Mouse (Mus musculus) urinary bladder, postnatal 4 days (tissue): ENCODE measurements around the gene Rpa1.

ENCODE experiments used
- DNase-seq, 2 experiments: peaks; one replicate each; pipeline ENCODE4 v3.0.0; 2021 to 2022; ENCODE audit warnings: low spot score in 2 of 2

Gene Rpa1

DNA sequence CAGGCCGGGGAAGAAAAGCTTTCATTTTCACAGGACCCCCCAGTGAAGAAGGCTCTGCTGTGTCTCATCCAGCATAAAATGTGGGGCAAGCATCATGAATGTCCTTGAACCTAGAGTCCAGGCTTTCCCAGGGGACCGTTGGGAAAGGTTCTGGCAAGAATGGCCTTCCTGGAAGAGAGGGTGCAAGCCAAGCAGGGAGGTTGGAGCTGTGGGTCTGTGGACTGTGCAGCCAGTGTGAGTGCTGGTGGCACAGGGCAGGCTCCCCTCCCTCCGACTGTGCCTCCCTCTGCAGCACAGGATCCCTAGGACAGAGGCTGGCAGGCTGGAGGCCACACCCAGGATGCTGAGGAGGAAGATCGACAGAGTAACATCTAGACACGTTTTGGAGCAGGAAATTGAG, 85.3 kb downstream of the Rpa1 start:
- no peak for DNase-seq

- DNase-seq: no peak
These were observed 85.9 kb downstream of the Rpa1 start for GRCm38 (mm10) chr11:75262181-75262580.

GRCm38 (mm10) chr11:75261730-75262129, 86.4 kb downstream of the Rpa1 start:
- DNase-seq: no peak

- DNase-seq: no peak
These were observed 87.1 kb downstream of the Rpa1 start for GRCm38 (mm10) chr11:75261016-75261415.

- peak in 1 of 2 experiments; percentile 53 for DNase-seq
These were observed 88.0 kb downstream of the Rpa1 start for GRCm38 (mm10) chr11:75259996-75260561.

DNA sequence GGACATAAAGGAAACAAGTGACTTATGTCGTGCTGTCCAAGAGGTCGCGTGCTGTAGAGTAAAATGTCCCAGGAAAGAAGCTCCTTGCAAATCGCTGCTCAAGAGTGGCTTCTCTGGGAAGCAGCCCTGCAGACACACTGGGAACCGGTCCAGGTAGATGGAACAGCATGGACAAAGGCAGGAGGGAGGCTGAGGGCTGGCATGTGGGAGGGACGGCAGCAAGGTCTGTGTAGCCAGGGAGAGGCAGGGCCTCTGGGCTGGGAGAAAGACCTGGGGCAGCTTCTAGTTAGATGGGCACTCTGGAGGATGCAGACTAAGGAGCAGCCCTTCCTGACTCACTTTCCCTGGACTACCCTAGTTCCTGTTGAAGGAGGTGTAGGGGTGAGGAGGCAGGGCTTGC, 88.7 kb downstream of the Rpa1 start:
- peak in 1 of 2 experiments; percentile 67 for DNase-seq

GRCm38 (mm10) chr11:75257056-75257648, 91.0 kb downstream of the Rpa1 start:
- no peak for DNase-seq

DNA sequence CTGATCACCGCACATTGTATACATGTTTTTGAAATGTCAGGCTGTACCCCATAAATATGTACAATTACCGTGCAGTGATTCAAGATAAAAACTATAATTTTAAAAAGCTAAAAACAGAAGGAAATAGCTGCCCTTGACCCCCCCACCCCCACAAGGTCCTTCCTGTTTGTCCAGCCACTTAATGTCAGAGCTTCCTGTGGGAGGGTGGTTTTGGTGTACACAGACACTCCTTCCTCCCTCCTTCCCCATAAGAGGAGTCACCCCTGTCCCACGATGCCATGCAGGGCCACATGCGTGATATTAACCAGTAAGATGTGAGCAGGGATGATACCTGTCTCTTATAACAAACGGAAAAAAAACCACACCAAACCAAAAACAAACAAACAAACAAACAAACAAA, 92.8 kb downstream of the Rpa1 start:
- no peak for DNase-seq

DNA sequence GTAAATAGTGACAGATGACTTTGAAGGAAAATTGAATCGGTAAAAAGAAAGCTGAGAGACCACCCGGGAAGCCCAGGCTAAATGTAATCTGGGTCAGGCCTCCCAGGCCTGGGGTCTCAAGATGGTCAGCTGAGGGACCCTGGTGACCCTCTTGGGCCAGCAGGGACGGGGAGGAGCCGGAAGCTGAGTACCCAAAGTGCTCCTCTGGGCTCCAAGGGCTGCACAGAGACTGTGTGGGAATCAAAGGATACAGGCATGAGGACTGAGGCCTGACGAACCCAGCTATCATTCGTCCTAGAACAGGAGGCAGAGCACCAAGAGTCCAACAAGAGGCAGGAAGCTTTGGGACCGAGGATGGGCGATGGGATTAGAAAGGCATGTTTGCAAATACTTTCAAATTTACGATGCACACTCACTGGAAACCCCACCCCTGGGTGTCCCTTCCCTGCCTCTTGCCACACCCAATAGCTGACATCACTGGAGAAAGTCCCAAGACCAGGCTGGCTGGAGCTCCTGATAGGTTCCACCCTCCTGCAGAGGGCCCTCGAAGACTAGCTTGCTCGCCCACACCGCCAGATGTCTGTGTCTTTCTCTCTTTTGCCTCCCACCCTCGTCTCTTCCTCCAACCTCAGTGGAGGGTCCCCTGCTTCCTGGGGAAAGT, 93.7 kb downstream of the Rpa1 start:
- peak; percentile 64 to 73 for DNase-seq

DNA sequence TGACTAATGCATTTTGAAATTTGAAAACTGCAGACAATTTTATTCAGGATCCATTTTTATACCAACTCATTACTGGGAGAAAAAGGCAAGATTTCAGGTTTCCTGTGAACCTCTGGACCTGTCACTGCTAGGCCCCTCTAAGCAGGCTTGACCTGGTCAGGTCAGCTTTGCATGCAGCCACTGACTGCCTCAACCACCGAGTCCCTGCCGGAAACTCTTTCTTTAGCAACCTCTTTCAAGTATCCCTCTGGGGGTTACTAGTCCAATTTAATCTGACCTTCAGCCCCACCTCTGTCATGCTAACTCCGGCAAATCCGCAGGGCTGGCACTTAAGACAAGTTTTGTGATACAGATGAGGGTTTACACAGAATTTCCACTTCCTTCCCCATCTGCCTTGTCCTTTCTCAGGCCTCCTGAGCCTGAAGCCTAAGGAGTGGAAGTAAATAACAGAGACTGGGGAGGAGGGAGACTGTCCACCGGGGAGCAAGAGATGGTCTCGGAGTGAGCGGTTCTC, 96.5 kb downstream of the Rpa1 start:
- no peak for DNase-seq

DNA sequence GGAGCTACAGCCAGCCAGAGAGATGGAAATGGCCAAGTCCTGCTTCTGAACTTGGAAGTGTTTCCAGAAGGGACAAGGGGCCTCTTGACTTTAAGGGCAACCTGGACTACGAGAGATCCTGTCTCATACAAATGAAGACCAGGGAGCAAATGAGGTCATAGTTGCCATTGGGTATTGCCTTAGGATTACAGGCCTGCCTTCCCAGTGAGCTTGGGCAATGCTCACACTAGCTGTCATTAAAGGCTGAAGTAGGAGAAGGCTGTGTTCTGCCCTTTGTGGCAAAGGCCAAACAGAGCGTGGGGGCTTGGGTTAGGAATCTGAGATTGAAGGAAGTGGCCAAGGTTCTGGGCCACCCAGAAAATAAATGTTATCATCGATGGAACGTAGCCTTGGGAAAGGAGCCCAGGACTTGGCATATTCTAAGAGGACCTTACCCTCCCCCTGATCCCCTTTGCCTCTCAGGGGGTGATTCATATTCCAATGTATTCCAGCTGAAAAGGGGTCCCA, 97.1 kb downstream of the Rpa1 start:
- peak in 1 of 2 experiments; percentile 50 for DNase-seq

DNA sequence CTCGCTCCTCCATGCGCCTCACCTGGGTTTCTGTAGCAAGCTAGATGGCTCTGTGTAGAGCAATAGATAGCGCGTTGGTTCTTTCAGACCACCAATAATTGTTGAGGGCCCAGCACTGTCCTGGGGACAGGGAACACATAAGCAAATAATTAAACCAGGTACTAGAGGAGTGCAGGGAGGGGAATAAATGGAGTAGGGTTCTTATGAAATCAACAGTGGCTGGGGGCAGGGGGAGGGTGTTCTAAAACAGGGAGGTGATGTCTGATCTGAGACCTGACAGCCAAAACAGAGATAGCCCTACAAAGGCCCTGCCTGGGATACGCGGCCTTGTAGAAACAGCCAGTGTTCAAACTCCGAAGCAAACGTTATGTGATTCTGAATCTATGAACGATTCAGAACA, 98.5 kb downstream of the Rpa1 start:
- no peak for DNase-seq
